Mouse (Mus musculus) midbrain, embryonic 15.5 days (tissue): Measurements from ENCODE around the gene Arl15. TPM values are rescaled to one million over a fixed set of nuclear protein-coding genes. Genes with fewer than 3 reads are reported as not detected.

Experiments
- ATAC-seq: fragments of 200-750 bp; cut with Nextera tagmentation; replicated peaks from 2 replicates; pipeline ENCODE4 v1.8.0; 2017; ENCODE audit warnings: moderate TSS enrichment
- H3K27ac ChIP-seq: fragments of 300-500 bp; sonication (generic); 2 replicates; pipeline ENCODE4 v1.5.1; 2015; ENCODE audit warnings: mild to moderate bottlenecking, inconsistent platforms
- H3K27me3 ChIP-seq: fragments of 300-500 bp; sonication (generic); replicated peaks from 2 replicates; pipeline ENCODE4 v1.6.1; 2015; ENCODE audit warnings: inconsistent platforms
- H3K36me3 ChIP-seq: fragments of 300-500 bp; sonication (generic); replicated peaks from 2 replicates; pipeline ENCODE4 v1.6.1; 2015; ENCODE audit warnings: inconsistent platforms
- H3K4me1 ChIP-seq: fragments of 300-500 bp; sonication (generic); 2 replicates; pipeline ENCODE4 v1.6.1; 2015; ENCODE audit warnings: inconsistent platforms
- H3K4me2 ChIP-seq: fragments of 300-500 bp; sonication (generic); 2 replicates; pipeline ENCODE4 v1.6.1; 2015; ENCODE audit warnings: inconsistent platforms, mild to moderate bottlenecking, moderate library complexity
- H3K4me3 ChIP-seq: fragments of 300-500 bp; sonication (generic); 2 replicates; pipeline ENCODE4 v1.5.1; 2015; ENCODE audit warnings: mild to moderate bottlenecking, inconsistent platforms
- H3K9ac ChIP-seq: fragments of 300-500 bp; sonication (generic); 2 replicates; pipeline ENCODE4 v1.6.1; 2015; ENCODE audit warnings: mild to moderate bottlenecking, inconsistent platforms
- H3K9me3 ChIP-seq: fragments of 300-500 bp; sonication (generic); 2 replicates; pipeline ENCODE4 v1.6.1; 2016; ENCODE audit warnings: inconsistent platforms
- WGBS: fragments of 180-500 bp; shearing (Covaris S2); methylation state at CpG from one replicate; pipeline ENCODE4 v1.1.7; 2015; ENCODE audit warnings: mixed read lengths; 5-methylcytosine and 5-hydroxymethylcytosine counted together
- polyA plus RNA-seq: library from polyadenylated mRNA; unstranded; fragments of >200 nt; fragmentation: Nextera tagmentation; extraction: Ambion mirVana; gene quantifications from 2 replicates; pipeline ENCODE4 v1.2.1, GENCODE M21; 2015

Arl15 gene
- polyA plus RNA-seq, 1 experiment from 2014 or later = 18.5 TPM

DNA sequence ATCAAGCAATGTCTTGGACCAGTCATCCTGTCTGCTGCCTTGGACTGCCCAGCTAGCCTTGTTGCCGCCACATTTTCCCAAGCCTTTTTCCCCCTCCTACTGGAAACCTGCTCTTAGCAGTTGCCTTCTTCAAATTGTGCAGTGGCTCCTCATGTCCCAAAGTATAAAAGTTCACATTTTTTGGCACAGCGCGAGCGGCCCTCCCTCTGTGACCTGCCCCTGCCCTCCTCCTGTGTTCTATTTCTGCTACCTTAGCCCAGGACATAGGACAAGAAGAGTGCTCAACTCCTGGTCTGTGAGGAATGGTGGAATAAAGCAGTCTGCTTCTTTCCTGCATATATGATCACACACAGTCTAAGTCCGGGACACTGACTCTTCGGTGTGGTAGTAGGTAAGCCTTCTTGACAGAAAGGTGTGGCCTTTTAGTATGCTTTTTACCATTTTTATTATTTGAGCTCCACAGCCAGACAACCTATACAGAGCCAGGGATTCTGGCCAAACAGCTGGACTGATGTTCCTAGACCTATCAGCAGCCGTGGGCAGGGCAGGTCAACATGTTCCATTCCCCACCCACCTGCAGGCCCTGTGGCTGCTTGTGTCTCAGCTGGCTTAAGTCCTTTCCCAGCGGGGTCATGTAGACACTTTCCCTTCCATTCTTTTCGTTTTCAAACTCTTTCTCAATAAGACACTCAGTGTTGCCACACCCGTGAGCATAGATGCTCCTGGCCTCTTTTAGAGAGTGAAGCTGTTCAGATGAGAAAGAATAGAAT lies 293.6 kb downstream of the Arl15 start:
- no peak overlapping the region for H3K9ac ChIP-seq
- no peak overlapping the region for H3K4me3 ChIP-seq
- H3K27ac ChIP-seq = no peak overlapping the region
- no peak overlapping the region for H3K4me2 ChIP-seq
- H3K4me1 ChIP-seq = no peaks in the 10 kb centered on the region
- ATAC-seq = no peak
- H3K9me3 ChIP-seq = no peaks in the 10 kb centered on the region
- H3K36me3 ChIP-seq = no peaks in the 10 kb centered on the region
- 87% methylated on average over 10 of the region's 10 CpGs for WGBS
- H3K27me3 ChIP-seq = no peaks in the 10 kb centered on the region

GRCm38 (mm10) chr13:114090786-114091185 lies 296.5 kb downstream of the Arl15 start:
- no peak for ATAC-seq
- WGBS = 95% methylated on average over 6 of the region's 6 CpGs
- H3K27me3 ChIP-seq = no peaks in the 10 kb centered on the region
- no peaks in the 10 kb centered on the region for H3K36me3 ChIP-seq
- H3K4me3 ChIP-seq = no peak overlapping the region
- H3K4me2 ChIP-seq = no peak overlapping the region
- no peak overlapping the region for H3K27ac ChIP-seq
- no peaks in the 10 kb centered on the region for H3K9me3 ChIP-seq
- no peaks in the 10 kb centered on the region for H3K4me1 ChIP-seq
- no peak overlapping the region for H3K9ac ChIP-seq

DNA sequence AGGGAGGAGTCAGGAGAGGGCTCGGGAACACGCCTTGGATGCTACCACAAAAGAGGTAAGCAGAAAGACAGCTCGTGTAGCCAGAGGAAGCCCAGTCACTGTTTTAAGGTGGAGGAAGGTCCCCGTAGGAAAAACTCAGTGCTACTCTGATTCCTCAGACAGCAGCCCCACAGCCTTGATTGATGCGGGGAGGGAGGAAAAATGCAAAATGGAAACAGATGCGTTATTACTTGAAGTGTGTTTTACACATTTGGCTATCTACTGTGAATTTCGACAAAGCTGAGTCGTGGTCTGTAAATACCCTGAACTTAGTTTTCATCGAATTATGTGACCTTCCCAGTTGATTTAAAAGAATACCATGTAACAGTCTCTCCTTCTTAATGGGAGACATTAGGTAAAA lies 296.9 kb downstream of the Arl15 start:
- WGBS = 85% methylated on average over 9 of the region's 9 CpGs
- H3K4me2 ChIP-seq = no peak overlapping the region
- H3K36me3 ChIP-seq = no peaks in the 10 kb centered on the region
- no peak overlapping the region for H3K9ac ChIP-seq
- no peak for ATAC-seq
- H3K27me3 ChIP-seq = no peaks in the 10 kb centered on the region
- H3K4me1 ChIP-seq = no peaks in the 10 kb centered on the region
- H3K27ac ChIP-seq = no peak overlapping the region
- H3K4me3 ChIP-seq = no peak overlapping the region
- no peaks in the 10 kb centered on the region for H3K9me3 ChIP-seq

DNA sequence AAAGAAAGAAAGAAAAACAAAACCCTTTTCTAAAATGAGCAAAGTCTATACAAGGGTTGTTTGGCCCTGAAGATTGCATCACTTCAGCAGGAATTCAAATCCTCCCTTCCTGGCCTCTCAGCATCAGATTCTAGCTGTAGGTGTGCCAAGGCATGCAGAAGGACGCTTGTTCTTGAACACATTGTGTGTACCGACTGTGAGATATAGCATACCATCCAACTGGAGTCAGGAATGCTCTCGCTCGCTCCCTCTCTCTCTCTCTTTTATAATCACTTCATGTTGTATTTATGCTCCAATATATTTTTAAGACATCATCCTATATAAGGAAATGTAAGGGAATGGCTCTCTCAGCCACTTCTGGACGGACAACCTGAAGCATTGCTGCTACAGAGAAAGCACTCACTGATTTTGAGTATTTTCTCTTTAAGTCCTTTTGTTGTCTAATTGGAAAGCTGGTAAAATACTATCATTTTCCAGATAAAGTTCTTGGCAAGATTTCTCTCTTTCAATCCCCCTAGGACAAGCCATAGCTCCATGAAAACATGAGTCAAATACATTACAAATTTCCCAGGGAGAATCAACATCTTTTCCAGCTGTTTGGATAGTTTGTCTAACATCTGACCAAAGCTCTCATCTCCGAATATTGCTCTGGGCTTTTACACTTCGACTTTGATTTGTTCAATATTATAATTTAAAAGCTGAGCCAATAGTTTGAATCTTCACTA lies 300.0 kb downstream of the Arl15 start:
- Histone ChIP-seq H3K4me1 (no peaks in the 10 kb centered on the region), H3K36me3 (no peaks in the 10 kb centered on the region), H3K9ac (no peak overlapping the region), H3K4me2 (no peak overlapping the region), H3K9me3 (no peaks in the 10 kb centered on the region), H3K4me3 (no peak overlapping the region), H3K27ac (no peak overlapping the region), H3K27me3 (no peaks in the 10 kb centered on the region)
- ATAC-seq = no peak
- WGBS = 90% methylated on average over 7 of the region's 7 CpGs

DNA sequence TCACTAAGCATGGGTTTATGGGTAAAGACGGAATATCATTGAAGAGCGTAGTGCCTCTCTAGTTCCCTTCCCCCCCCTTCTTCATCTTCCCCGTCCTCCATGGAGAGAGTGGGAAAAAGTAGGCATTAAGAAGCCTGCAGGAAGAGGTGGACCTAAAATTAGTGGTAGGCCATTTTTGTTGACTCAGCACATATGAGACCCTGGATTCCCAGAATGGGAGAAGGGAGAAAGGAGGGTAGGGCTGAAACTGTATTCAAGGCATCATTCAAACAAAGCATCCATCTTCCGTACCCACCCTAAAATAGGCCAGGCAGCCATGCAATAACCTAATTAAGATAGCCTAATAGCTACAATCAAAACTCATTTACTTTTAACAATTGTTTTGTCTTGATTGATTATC lies 301.1 kb downstream of the Arl15 start:
- no peaks in the 10 kb centered on the region for H3K36me3 ChIP-seq
- H3K9ac ChIP-seq = no peak overlapping the region
- H3K27me3 ChIP-seq = no peaks in the 10 kb centered on the region
- H3K9me3 ChIP-seq = no peaks in the 10 kb centered on the region
- H3K27ac ChIP-seq = no peak overlapping the region
- no peak overlapping the region for H3K4me3 ChIP-seq
- no peaks in the 10 kb centered on the region for H3K4me1 ChIP-seq
- WGBS = 91% methylated on average over 4 of the region's 4 CpGs
- no peak overlapping the region for H3K4me2 ChIP-seq
- ATAC-seq = no peak

DNA sequence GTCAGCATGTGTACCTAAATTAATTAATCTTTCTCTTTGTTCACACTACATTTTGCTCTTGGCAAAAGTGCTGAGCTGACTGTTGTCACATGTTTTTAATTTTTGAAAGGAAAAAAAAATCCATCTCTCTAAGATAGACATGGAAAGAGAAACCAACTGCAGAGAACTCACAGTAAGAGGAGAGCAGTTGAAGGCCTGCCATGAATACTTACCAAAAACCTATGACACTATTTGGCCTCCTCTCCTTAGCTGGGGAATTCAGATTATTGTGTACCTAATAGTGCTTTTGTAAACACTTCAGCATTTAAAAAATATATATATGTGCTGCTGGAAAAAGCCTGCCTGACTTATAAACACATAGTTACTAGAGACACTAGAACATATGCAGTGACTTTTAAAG lies 302.1 kb downstream of the Arl15 start:
- no peaks in the 10 kb centered on the region for H3K36me3 ChIP-seq
- no peak for ATAC-seq
- no peak overlapping the region for H3K4me3 ChIP-seq
- H3K4me2 ChIP-seq = no peak overlapping the region
- no peaks in the 10 kb centered on the region for H3K9me3 ChIP-seq
- no peaks in the 10 kb centered on the region for H3K27me3 ChIP-seq
- H3K9ac ChIP-seq = no peak overlapping the region
- H3K4me1 ChIP-seq = no peaks in the 10 kb centered on the region
- no peak overlapping the region for H3K27ac ChIP-seq

GRCm38 (mm10) chr13:114101155-114101554 lies 306.9 kb downstream of the Arl15 start:
- Histone ChIP-seq H3K36me3 (no peaks in the 10 kb centered on the region), H3K4me1 (no peaks in the 10 kb centered on the region), H3K27ac (no peak overlapping the region), H3K4me3 (no peak overlapping the region), H3K9me3 (no peaks in the 10 kb centered on the region), H3K4me2 (no peak overlapping the region), H3K27me3 (no peaks in the 10 kb centered on the region), H3K9ac (no peak overlapping the region)
- 87% methylated on average over 5 of the region's 5 CpGs for WGBS
- ATAC-seq = no peak

DNA sequence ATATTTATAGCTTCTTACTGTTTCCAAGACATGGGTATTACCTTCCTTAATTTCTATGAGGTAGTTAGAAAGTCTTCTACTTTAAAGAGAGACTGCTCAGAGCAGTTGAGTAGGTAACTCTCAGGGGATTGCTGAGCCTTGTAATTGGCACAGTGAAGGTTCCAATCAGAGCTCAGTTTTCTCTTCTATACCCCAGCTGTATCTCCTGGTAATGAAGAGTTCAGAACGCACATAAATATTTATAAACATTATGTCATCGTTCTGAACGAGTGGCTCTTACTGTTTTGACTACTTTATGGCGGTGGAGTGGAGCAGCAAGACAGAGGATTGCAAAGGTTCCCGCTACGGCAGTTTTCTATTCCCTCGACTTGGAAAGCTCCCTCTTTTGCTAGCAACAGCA lies 311.8 kb downstream of the Arl15 start:
- Histone ChIP-seq H3K27me3 (no peaks in the 10 kb centered on the region), H3K4me2 (no peak overlapping the region), H3K4me1 (no peaks in the 10 kb centered on the region), H3K27ac (no peak overlapping the region), H3K9ac (no peak overlapping the region), H3K36me3 (no peaks in the 10 kb centered on the region), H3K9me3 (no peaks in the 10 kb centered on the region), H3K4me3 (no peak overlapping the region)
- ATAC-seq = peak; percentile 84
- WGBS = 40% methylated on average over 7 of the region's 7 CpGs

GRCm38 (mm10) chr13:114107499-114107898 lies 313.2 kb downstream of the Arl15 start:
- Histone ChIP-seq H3K9ac (no peak overlapping the region), H3K9me3 (no peaks in the 10 kb centered on the region), H3K36me3 (no peaks in the 10 kb centered on the region), H3K4me2 (no peak overlapping the region), H3K4me1 (no peaks in the 10 kb centered on the region), H3K4me3 (no peak overlapping the region), H3K27me3 (no peaks in the 10 kb centered on the region), H3K27ac (no peak overlapping the region)
- no peak for ATAC-seq
- 96% methylated on average over 7 of the region's 7 CpGs for WGBS

- Histone ChIP-seq H3K27me3 (no peaks in the 10 kb centered on the region), H3K4me1 (no peaks in the 10 kb centered on the region), H3K9me3 (no peaks in the 10 kb centered on the region), H3K9ac (no peak overlapping the region), H3K4me3 (no peak overlapping the region), H3K4me2 (no peak overlapping the region), H3K27ac (no peak overlapping the region), H3K36me3 (no peaks in the 10 kb centered on the region)
- 75% methylated on average over 10 of the region's 10 CpGs for WGBS
- peak; percentile 22; the same call in 1 of the 2 replicates for ATAC-seq
These were observed 315.1 kb downstream of the Arl15 start for GRCm38 (mm10) chr13:114109441-114109840.

- H3K4me1 ChIP-seq = no peaks in the 10 kb centered on the region
- H3K4me3 ChIP-seq = no peak overlapping the region
- 37% methylated on average over 4 of the region's 4 CpGs for WGBS
- ATAC-seq = peak; percentile 62; the same call in 1 of the 2 replicates
- no peaks in the 10 kb centered on the region for H3K36me3 ChIP-seq
- no peaks in the 10 kb centered on the region for H3K9me3 ChIP-seq
- H3K27ac ChIP-seq = no peak overlapping the region
- H3K27me3 ChIP-seq = no peaks in the 10 kb centered on the region
- no peak overlapping the region for H3K4me2 ChIP-seq
- H3K9ac ChIP-seq = no peak overlapping the region
These were observed 315.5 kb downstream of the Arl15 start for GRCm38 (mm10) chr13:114109845-114110244.

- Histone ChIP-seq H3K36me3 (no peaks in the 10 kb centered on the region), H3K9me3 (no peaks in the 10 kb centered on the region), H3K4me1 (no peaks in the 10 kb centered on the region), H3K4me3 (no peak overlapping the region), H3K27ac (no peak overlapping the region), H3K4me2 (no peak overlapping the region), H3K27me3 (no peaks in the 10 kb centered on the region), H3K9ac (no peak overlapping the region)
- ATAC-seq = no peak
- WGBS = 74% methylated on average over 2 of the region's 2 CpGs
These were observed 319.2 kb downstream of the Arl15 start for GRCm38 (mm10) chr13:114113516-114113915.

DNA sequence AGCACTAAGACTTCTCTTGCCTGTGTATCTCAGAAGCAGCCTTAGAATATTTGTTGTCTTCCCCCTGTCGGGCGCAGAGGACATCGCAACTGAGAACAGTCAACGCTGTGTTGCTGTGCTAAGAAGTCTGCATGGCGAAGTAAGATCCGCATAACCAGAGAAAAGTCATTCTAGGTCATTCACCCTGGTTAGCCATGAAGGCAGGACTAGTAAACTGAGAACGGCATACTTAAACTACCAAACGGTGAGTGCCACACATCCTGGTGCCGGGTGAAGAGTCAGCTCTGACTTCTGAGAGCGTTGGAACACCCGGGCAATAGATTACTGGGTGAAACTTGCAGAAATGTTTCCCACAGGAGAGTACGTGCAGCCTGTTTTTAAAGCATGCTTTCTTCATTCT lies 320.3 kb downstream of the Arl15 start:
- Histone ChIP-seq H3K9me3 (no peaks in the 10 kb centered on the region), H3K36me3 (no peaks in the 10 kb centered on the region), H3K27ac (no peak overlapping the region), H3K4me3 (no peak overlapping the region), H3K4me2 (no peak overlapping the region), H3K27me3 (no peaks in the 10 kb centered on the region), H3K4me1 (no peaks in the 10 kb centered on the region), H3K9ac (no peak overlapping the region)
- 93% methylated on average over 12 of the region's 12 CpGs for WGBS
- ATAC-seq = no peak
